Mouse (Mus musculus) splenic B cell, adult 2 months (primary cell): Measurements from ENCODE around the gene Ywhag.

Experiments used
- DNase-seq: peaks from one replicate; pipeline ENCODE4 v3.0.0-alpha.2; 2011; ENCODE audit warnings: low read depth, low spot score
- H3K27me3 ChIP-seq: 2 replicates; pipeline ENCODE4 v1.6.1; 2012; ENCODE audit warnings: mild to moderate bottlenecking, low read length, moderate library complexity, mixed read lengths; ENCODE audit not compliant: control insufficient read depth, poor library complexity, insufficient read depth, severe bottlenecking
- H3K36me3 ChIP-seq: 2 replicates; pipeline ENCODE4 v1.6.1; 2012; ENCODE audit warnings: mild to moderate bottlenecking, low read length, moderate library complexity, mixed read lengths; ENCODE audit not compliant: control insufficient read depth, poor library complexity, insufficient read depth, severe bottlenecking

Gene Ywhag

GRCm38 (mm10) chr5:135898995-135899394 lies 35.4 kb downstream of the Ywhag start:
- no peak for DNase-seq
- no peaks in the 10 kb centered on the region for H3K27me3 ChIP-seq
- H3K36me3 ChIP-seq: no peaks in the 10 kb centered on the region

DNA sequence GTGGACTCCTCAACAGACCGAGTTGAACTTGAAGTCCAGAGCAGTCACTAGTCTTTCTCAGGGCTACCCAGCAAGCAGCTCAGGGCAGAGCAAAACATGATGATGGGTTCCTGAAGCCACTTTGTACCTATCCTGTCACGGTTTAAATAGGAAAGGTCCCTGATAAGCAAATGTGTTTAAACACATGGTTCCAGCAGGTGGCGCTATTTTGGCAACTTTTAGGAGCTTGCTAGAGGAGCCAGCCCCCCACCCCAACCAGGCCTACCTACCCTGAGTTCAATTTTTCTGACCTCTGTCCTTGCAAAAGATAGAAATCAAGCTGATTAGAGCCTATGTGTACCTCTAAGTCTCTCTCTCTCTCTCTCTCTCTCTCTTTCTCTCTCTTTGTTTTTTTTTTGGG lies 36.4 kb downstream of the Ywhag start:
- Histone ChIP-seq H3K27me3 (no peaks in the 10 kb centered on the region), H3K36me3 (no peaks in the 10 kb centered on the region)
- peak; percentile 78 for DNase-seq

GRCm38 (mm10) chr5:135894958-135895357 lies 39.5 kb downstream of the Ywhag start:
- Histone ChIP-seq H3K36me3 (no peaks in the 10 kb centered on the region), H3K27me3 (no peaks in the 10 kb centered on the region)
- no peak for DNase-seq

GRCm38 (mm10) chr5:135892589-135893351 lies 41.6 kb downstream of the Ywhag start:
- H3K27me3 ChIP-seq: no peaks in the 10 kb centered on the region; the same call in 1 of the 2 replicates
- DNase-seq: no peak
- no peaks in the 10 kb centered on the region for H3K36me3 ChIP-seq

- H3K27me3 ChIP-seq: no peaks in the 10 kb centered on the region; the same call in 1 of the 2 replicates
- no peaks in the 10 kb centered on the region for H3K36me3 ChIP-seq
- DNase-seq: no peak
Measured at GRCm38 (mm10) chr5:135890920-135891319, 43.5 kb downstream of the Ywhag start.

- Histone ChIP-seq H3K36me3 (no peaks in the 10 kb centered on the region), H3K27me3 (no peaks in the 10 kb centered on the region; the same call in 1 of the 2 replicates)
- no peak for DNase-seq
Measured at GRCm38 (mm10) chr5:135890323-135890722, 44.1 kb downstream of the Ywhag start.

DNA sequence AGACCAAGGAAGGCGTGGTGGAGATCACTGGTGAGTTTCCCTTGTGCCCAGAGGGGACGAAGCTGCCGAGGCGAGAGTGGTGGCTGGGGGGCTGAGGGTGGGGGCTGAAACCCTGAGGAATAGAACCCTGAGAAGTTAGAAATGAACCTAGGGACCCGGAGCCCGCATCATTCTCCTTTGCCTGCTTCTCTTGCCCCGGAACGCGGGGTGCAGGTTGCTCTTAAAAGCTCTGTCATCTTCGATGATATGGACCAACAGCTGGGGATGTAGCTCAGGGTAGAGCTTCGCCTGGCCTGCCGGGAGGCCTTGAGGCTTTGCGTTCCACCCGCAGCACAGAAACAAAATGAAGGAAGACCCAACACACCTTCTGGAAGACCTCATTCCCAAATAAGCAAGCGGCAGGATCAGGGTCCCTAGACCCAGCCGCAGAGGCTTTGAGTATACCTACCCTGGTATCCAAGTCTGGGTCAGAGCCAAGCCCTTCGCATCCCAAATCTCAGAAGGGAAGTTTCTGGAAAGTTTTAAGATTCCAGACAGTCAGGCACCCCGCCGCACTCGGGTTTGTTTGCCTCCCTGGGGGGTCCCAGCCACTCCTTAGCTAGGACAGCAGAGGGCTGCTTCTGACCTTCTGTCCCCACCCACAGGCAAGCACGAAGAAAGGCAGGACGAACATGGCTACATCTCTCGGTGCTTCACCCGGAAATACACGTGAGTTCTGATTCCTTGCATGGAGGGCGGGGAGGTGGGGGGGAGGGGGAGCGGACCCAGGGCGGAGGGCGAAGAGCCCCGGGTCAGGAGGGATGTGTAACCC lies 45.8 kb downstream of the Ywhag start:
- H3K36me3 ChIP-seq: no peaks in the 10 kb centered on the region
- no peak for DNase-seq
- H3K27me3 ChIP-seq: no peaks in the 10 kb centered on the region; the same call in 1 of the 2 replicates

DNA sequence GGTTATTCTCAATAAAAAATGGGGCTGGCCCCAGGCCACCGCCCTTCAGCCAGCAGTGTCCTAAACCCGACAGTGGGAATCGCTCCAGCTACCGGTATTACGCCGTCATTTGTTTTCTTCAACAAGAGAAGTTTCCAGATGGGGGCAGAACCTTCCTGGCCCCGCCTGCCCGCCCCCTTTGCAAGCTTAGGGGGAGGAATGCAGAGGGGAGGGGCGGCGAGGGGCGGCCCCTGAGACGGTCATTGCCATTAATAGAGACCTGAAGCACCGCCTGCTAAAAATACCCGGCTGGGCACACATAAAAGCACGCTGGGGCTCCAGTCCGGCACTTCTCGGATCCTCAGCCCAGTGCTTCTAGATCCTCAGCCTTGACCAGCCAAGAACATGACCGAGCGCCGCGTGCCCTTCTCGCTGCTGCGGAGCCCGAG lies 46.7 kb downstream of the Ywhag start, which contains the start of gene Hspb1:
Hspb1 (plus strand) TSS at position 245 of the 428 bp plus-strand sequence.
- DNase-seq: peak; percentile 67

GRCm38 (mm10) chr5:135884641-135885040 lies 49.8 kb downstream of the Ywhag start:
- H3K36me3 ChIP-seq: no peaks in the 10 kb centered on the region
- H3K27me3 ChIP-seq: no peaks in the 10 kb centered on the region; the same call in 1 of the 2 replicates
- no peak for DNase-seq

More for the DNA sequence above, 46.7 kb downstream of the Ywhag start, which contains the start of gene Hspb1:
- Histone ChIP-seq H3K36me3 (no peaks in the 10 kb centered on the region), H3K27me3 (no peaks in the 10 kb centered on the region; the same call in 1 of the 2 replicates)

- H3K27me3 ChIP-seq: no peaks in the 10 kb centered on the region
- DNase-seq: no peak
- no peaks in the 10 kb centered on the region for H3K36me3 ChIP-seq
Measured at GRCm38 (mm10) chr5:135879449-135880158, 54.8 kb downstream of the Ywhag start.

GRCm38 (mm10) chr5:135877831-135878231 lies 56.6 kb downstream of the Ywhag start:
- no peaks in the 10 kb centered on the region for H3K27me3 ChIP-seq
- DNase-seq: peak; percentile 48

DNA sequence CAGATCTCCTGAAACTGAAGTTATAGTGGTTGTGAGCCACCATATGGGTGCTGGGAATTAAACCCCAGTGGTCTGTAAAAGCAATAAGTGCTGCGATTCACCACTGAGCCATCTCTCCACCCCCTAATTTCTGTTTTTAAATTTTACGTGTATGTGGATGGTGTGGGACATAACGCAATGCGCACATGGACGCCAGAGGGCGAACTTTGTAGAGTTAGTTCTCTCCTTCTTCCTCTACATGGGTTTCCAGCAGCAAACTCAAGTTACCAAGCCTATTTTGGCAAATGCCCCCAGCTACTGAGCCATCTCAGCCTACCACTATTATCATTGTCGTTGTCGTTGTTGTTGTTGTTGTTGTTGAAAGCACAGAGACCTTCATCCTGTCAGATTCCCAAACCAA lies 57.2 kb downstream of the Ywhag start:
- Histone ChIP-seq H3K36me3 (no peaks in the 10 kb centered on the region), H3K27me3 (0 out of 2 replicates have a peak, but pooled peaks cover 2% of the 10 kb centered on the region)
- DNase-seq: peak; percentile 70

More at GRCm38 (mm10) chr5:135877831-135878231, 56.6 kb downstream of the Ywhag start:
- no peaks in the 10 kb centered on the region for H3K36me3 ChIP-seq

- H3K36me3 ChIP-seq: no peaks in the 10 kb centered on the region
- 0 out of 2 replicates have a peak, but pooled peaks cover 2% of the 10 kb centered on the region for H3K27me3 ChIP-seq
- DNase-seq: no peak
Measured at GRCm38 (mm10) chr5:135873753-135874152, 60.7 kb downstream of the Ywhag start.

- H3K36me3 ChIP-seq: no peaks in the 10 kb centered on the region
- no peak for DNase-seq
- H3K27me3 ChIP-seq: 0 out of 2 replicates have a peak, but pooled peaks cover 2% of the 10 kb centered on the region
Measured at GRCm38 (mm10) chr5:135872996-135873395, 61.4 kb downstream of the Ywhag start.
